Mouse (Mus musculus): ENCODE data around the gene Ssxb6. TPM values are rescaled to one million over a fixed set of nuclear protein-coding genes. Genes with fewer than 3 reads are reported as not detected.
"Not testable (repeated sequence)": the region's sequence is repeated elsewhere in the genome, so short reads cannot be mapped to it uniquely, and the experiment has no call there.

Gene Ssxb6
- not detected for total RNA-seq (2021)
- long read RNA-seq, experiment 1 = 0 reads
- long read RNA-seq, experiment 2 = 0 reads

GRCm38 (mm10) chrX:8548155-8548554 lies at the start of gene Ssxb6:
TSS of gene Ssxb6 (minus strand) at chrX:8548255.
- DNase-seq (ENCODE audit: low spot score in 2 of 2) = not testable (repeated sequence)

- DNase-seq (ENCODE audit: low spot score in 2 of 2) = not testable (repeated sequence)
Measured at GRCm38 (mm10) chrX:8591716-8592115, 43.7 kb upstream of the Ssxb6 start, which contains the start of gene Ssxb3. TSS of gene Ssxb3 (minus strand) at chrX:8591816.

- DNase-seq (ENCODE audit: low spot score in 2 of 2) = no peak
Measured at GRCm38 (mm10) chrX:8524854-8525253, 23.2 kb downstream of the Ssxb6 start, which contains the start of gene Gm14459. TSS of gene Gm14459 (minus strand) at chrX:8524954.

Other genes starting within 250 kb of the Ssxb6 start
- not detected for gene Ssxb10, start 220.8 kb downstream of the Ssxb6 start, total RNA-seq (2021)
- gene Ssxb9, start 181.3 kb downstream of the Ssxb6 start, total RNA-seq (2021) = not detected
- gene Ssxb1, start 134.9 kb downstream of the Ssxb6 start, total RNA-seq (2021) = not detected
- gene Ssxb2, start 86.5 kb downstream of the Ssxb6 start, total RNA-seq (2021) = not detected
- not detected for gene Gm14459, start 23.3 kb downstream of the Ssxb6 start, total RNA-seq (2021)
- gene Ssxb3, start 43.6 kb upstream of the Ssxb6 start, total RNA-seq (2021) = not detected
- gene Ssxb8, start 142.6 kb upstream of the Ssxb6 start, total RNA-seq (2021) = not detected
- gene Ssx9, start 200.2 kb upstream of the Ssxb6 start, total RNA-seq (2021) = not detected